Mouse (Mus musculus) kidney, postnatal 36 days (tissue): Measurements from ENCODE around the gene Tox3.

Source experiments
- DNase-seq, 2 experiments: peaks; one replicate each; pipeline ENCODE4 v3.0.0; 2021 to 2022; ENCODE audit warnings: mixed read lengths in 2 of 2

The Tox3 gene

DNA sequence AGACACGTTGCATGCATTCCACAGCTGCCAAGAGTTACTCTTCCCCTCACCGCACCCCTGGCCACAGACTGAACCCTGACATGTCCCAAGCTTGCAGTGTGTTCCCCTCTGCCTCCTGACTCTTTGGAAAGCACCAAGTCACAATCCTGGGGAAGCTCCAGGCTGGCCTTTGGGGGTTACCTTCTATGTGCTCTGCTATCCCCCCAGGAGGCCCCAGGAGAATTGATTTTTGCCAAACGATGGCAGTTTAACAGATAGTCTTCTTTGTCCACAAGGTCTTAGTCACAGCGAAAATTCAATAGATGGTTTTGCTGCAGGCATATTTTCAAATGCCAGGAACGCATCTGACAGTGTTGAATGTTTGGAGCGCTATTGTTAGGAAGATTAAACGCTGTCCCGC lies 115.6 kb downstream of the Tox3 start:
- no peak for DNase-seq

DNA sequence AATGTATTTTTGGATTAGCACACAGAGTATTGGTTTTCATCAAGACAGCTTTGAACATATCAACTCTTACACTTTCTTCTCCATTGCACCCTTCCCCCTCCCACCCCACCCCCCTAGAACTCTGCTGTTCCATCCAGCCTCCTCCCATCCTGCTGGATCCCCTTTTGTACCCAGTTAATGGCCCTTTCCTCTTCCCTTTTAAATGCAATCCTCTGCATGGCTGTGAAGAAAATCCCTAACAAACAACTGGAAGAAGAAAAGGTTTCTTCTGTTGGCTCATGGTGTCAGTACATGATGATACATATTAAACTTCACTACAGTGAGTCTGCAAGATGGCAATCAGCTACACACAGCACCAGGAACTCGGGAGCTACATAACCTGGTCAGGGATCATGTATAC lies 124.0 kb downstream of the Tox3 start:
- DNase-seq: no peak

DNA sequence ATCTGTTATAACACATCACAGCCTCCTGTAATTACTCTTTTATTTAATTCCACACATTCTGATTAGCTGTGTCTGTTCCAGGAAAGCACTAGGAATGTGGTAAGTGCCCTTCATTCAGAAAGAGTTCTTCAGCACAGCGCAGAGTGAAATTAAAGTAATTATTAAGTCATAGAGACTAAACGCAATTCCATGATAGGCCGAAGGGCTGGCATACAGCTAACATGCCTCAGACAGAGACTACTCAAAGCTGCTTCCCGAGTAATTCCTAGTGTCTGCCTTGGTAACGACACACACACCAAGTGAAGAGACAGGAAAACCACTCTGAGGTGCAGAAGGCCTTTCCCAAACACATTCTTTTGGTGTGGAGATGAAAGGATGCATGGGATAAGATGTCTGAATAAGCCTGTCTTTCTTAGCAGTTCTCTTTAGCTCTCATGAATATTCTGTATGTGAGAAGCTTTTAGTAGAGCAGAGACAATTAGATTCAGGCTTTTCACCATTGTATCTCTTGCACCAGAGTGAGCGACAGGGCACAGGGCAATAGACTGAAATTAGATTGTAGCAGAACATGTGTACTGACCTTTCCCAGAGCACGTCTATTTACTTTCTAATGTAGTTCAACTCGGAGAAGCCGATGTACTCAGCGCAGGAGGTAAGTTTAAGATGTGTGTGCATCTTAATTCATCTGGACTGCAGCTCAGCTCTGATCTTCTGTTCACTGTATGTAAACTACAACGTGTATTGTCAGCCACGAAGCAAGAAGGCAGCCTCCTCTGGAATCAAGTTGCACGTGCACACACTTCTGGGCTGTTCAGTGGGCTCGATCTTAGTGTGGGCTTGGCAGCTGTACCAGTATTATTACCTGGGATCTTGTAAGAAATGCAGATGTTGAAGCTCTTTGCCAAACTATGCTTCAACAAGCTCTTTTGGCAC lies 138.8 kb downstream of the Tox3 start:
- no peak for DNase-seq
